Mouse (Mus musculus) heart, postnatal 0 days (tissue): ENCODE results near the gene Olfr1196. TPM values are rescaled to one million over a fixed set of nuclear protein-coding genes. Genes with fewer than 3 reads are reported as not detected.
"Not testable (repeated sequence)": the region's sequence is repeated elsewhere in the genome, so short reads cannot be mapped to it uniquely, and the experiment has no call there.

Experiments
- ATAC-seq: fragments of 200-750 bp; cut with Nextera tagmentation; 2 replicates; pipeline ENCODE4 v1.8.0; 2017; ENCODE audit warnings: low read depth, moderate number of reproducible peaks, moderate library complexity; ENCODE audit not compliant: insufficient read depth
- DNase-seq: peaks from one replicate; pipeline ENCODE4 v3.0.0-alpha.2; 2016; ENCODE audit warnings: low spot score
- H3K27ac ChIP-seq: fragments of 300-500 bp; sonication (generic); 2 replicates; pipeline ENCODE4 v1.5.1; 2014; ENCODE audit warnings: low read depth, mild to moderate bottlenecking
- H3K27me3 ChIP-seq: fragments of 300-500 bp; sonication (generic); 2 replicates; pipeline ENCODE4 v1.6.1; 2014; ENCODE audit warnings: low read length, mixed read lengths; ENCODE audit not compliant: control insufficient read depth, insufficient read depth
- H3K36me3 ChIP-seq: fragments of 300-500 bp; sonication (generic); replicated peaks from 2 replicates; pipeline ENCODE4 v1.6.1; 2014; ENCODE audit warnings: low read length, mixed read lengths; ENCODE audit not compliant: control insufficient read depth, insufficient read depth
- H3K4me1 ChIP-seq: fragments of 300-500 bp; sonication (generic); 2 replicates; pipeline ENCODE4 v1.6.1; 2014; ENCODE audit warnings: antibody characterized with exemption; ENCODE audit not compliant: control insufficient read depth, insufficient read depth
- H3K4me2 ChIP-seq: fragments of 300-500 bp; sonication (generic); 2 replicates; pipeline ENCODE4 v1.6.1; 2014; ENCODE audit warnings: low read depth, mild to moderate bottlenecking, low read length, moderate library complexity
- H3K4me3 ChIP-seq: fragments of 300-500 bp; sonication (generic); 2 replicates; pipeline ENCODE4 v1.5.1; 2014; ENCODE audit warnings: low read depth, low read length
- H3K9ac ChIP-seq: fragments of 300-500 bp; sonication (generic); replicated peaks from 2 replicates; pipeline ENCODE4 v1.6.1; 2014; ENCODE audit warnings: low read depth, low read length, mixed read lengths
- H3K9me3 ChIP-seq: fragments of 300-500 bp; sonication (generic); replicated peaks from 2 replicates; pipeline ENCODE4 v1.6.1; 2016; ENCODE audit warnings: low read length; ENCODE audit not compliant: control insufficient read depth
- CTCF ChIP-seq: IDR thresholded peaks from 2 replicates; pipeline ENCODE4 v1.5.1; 2016; ENCODE audit warnings: antibody characterized with exemption, control low read depth, low read depth
- EP300 ChIP-seq: IDR thresholded peaks from 2 replicates; pipeline ENCODE4 v1.6.1; 2016; ENCODE audit warnings: antibody characterized with exemption, low read depth
- WGBS: fragments of 180-500 bp; shearing (Covaris S2); extraction: QIAGEN DNeasy Blood & Tissue Kit; methylation state at CpG from one replicate; pipeline ENCODE4 v1.1.7; 2014; 5-methylcytosine and 5-hydroxymethylcytosine counted together
- polyA plus RNA-seq: library from polyadenylated mRNA; unstranded; fragments of >200 nt; fragmentation: Nextera tagmentation; extraction: Ambion mirVana; gene quantifications from 2 replicates; pipeline ENCODE4 v1.2.1, GENCODE M21; 2015
- total RNA-seq: library from RNA; depleted of rRNA; stranded (reverse); fragments of >200 nt; gene quantifications from 2 replicates; pipeline ENCODE4 v1.2.3, GENCODE M21; 2014; ENCODE audit warnings: low replicate concordance; rRNA removed

Olfr1196 gene
- total RNA-seq (not detected in 2 replicates), polyA plus RNA-seq (not detected in 2 replicates)

GRCm38 (mm10) chr2:88704497-88704896, at the start of gene Olfr1196:
Gene Olfr1196 (minus strand): TSS chr2:88704597.
- WGBS = 69% methylated on average over 2 of the region's 2 CpGs
- no peak for TF ChIP-seq EP300
- TF ChIP-seq CTCF = no peak
- no peaks in the 10 kb centered on the region for H3K9me3 ChIP-seq
- DNase-seq (no peak), ATAC-seq (no peak)
- no peaks in the 10 kb centered on the region for H3K27me3 ChIP-seq
- H3K36me3 ChIP-seq = no peaks in the 10 kb centered on the region
- no peaks in the 10 kb centered on the region for H3K4me1 ChIP-seq
- no peak within 1 kb of the TSS for H3K4me3 ChIP-seq
- no peak within 1 kb of the TSS for H3K4me2 ChIP-seq
- no peak within 1 kb of the TSS for H3K27ac ChIP-seq
- H3K9ac ChIP-seq = no peak within 1 kb of the TSS

- H3K4me2 ChIP-seq = no peak within 1 kb of the TSS
- TF ChIP-seq EP300 (no peak), CTCF (no peak)
- H3K9me3 ChIP-seq = no peaks in the 10 kb centered on the region
These were observed 46.9 kb upstream of the Olfr1196 start, which contains the start of gene Olfr1198 for GRCm38 (mm10) chr2:88751270-88751669. Gene Olfr1198 (minus strand): TSS chr2:88751370.

GRCm38 (mm10) chr2:88743379-88743778, 39.0 kb upstream of the Olfr1196 start:
- H3K27ac ChIP-seq = no peak overlapping the region
- H3K9ac ChIP-seq = no peak overlapping the region
- no peak overlapping the region for H3K4me2 ChIP-seq
- H3K36me3 ChIP-seq = no peaks in the 10 kb centered on the region
- 70% methylated on average over 3 of the region's 3 CpGs for WGBS
- H3K9me3 ChIP-seq = no peaks in the 10 kb centered on the region; the same call in 1 of the 2 replicates
- no peaks in the 10 kb centered on the region for H3K27me3 ChIP-seq
- ATAC-seq (no peak), DNase-seq (no peak)
- H3K4me1 ChIP-seq = no peaks in the 10 kb centered on the region
- no peak overlapping the region for H3K4me3 ChIP-seq
- no peak for TF ChIP-seq CTCF
- TF ChIP-seq EP300 = no peak

More at GRCm38 (mm10) chr2:88751270-88751669, 46.9 kb upstream of the Olfr1196 start, which contains the start of gene Olfr1198:
- Histone ChIP-seq H3K4me1 (no peaks in the 10 kb centered on the region), H3K36me3 (no peaks in the 10 kb centered on the region), H3K27me3 (no peaks in the 10 kb centered on the region), H3K9ac (no peak within 1 kb of the TSS), H3K27ac (no peak within 1 kb of the TSS), H3K4me3 (no peak within 1 kb of the TSS)
- DNase-seq = no peak
- WGBS = 80% methylated on average over 2 of the region's 2 CpGs
- no peak for ATAC-seq

- DNase-seq (no peak), ATAC-seq (no peak)
- Histone ChIP-seq H3K27ac (no peak within 1 kb of the TSS), H3K36me3 (no peaks in the 10 kb centered on the region), H3K4me2 (no peak within 1 kb of the TSS), H3K9me3 (no peaks in the 10 kb centered on the region), H3K4me1 (no peaks in the 10 kb centered on the region), H3K4me3 (no peak within 1 kb of the TSS), H3K27me3 (no peaks in the 10 kb centered on the region), H3K9ac (no peak within 1 kb of the TSS)
- TF ChIP-seq EP300 (no peak), CTCF (no peak)
- 59% methylated on average over 1 of the region's 1 CpGs for WGBS
These were observed 27.9 kb upstream of the Olfr1196 start, which contains the start of gene Olfr1197 for GRCm38 (mm10) chr2:88732266-88732665. Gene Olfr1197 (minus strand): TSS chr2:88732366.

- no peak for TF ChIP-seq CTCF
- H3K27me3 ChIP-seq = no peaks in the 10 kb centered on the region
- no peak for ATAC-seq
These were observed 15.3 kb downstream of the Olfr1196 start, which contains the start of gene Olfr1195 for GRCm38 (mm10) chr2:88689087-88689486. Gene Olfr1195 (minus strand): TSS chr2:88689187.

GRCm38 (mm10) chr2:88675328-88675727, 29.1 kb downstream of the Olfr1196 start, which contains the start of gene Olfr1193:
Gene Olfr1193 (plus strand): TSS chr2:88675628.
- DNase-seq, H3K36me3 ChIP-seq, H3K4me1 ChIP-seq, H3K27ac ChIP-seq, H3K27me3 ChIP-seq, H3K9me3 ChIP-seq, H3K4me2 ChIP-seq, H3K9ac ChIP-seq, ATAC-seq, H3K4me3 ChIP-seq: not testable (repeated sequence)

More at GRCm38 (mm10) chr2:88689087-88689486, 15.3 kb downstream of the Olfr1196 start, which contains the start of gene Olfr1195:
- no peaks in the 10 kb centered on the region for H3K4me1 ChIP-seq
- DNase-seq = no peak
- no peak within 1 kb of the TSS for H3K9ac ChIP-seq
- no peak within 1 kb of the TSS for H3K27ac ChIP-seq
- H3K9me3 ChIP-seq = no peaks in the 10 kb centered on the region
- no peak within 1 kb of the TSS for H3K4me2 ChIP-seq
- H3K4me3 ChIP-seq = no peak within 1 kb of the TSS
- no peaks in the 10 kb centered on the region for H3K36me3 ChIP-seq
